Mouse (Mus musculus) stomach, embryonic 15.5 days (tissue): ENCODE data around the gene Cldn7. TPM values are rescaled to one million over a fixed set of nuclear protein-coding genes. Genes with fewer than 3 reads are reported as not detected.
"Not testable (repeated sequence)": the region's sequence is repeated elsewhere in the genome, so short reads cannot be mapped to it uniquely, and the experiment has no call there.

ENCODE experiments used
- ATAC-seq: fragments of 200-750 bp; cut with Nextera tagmentation; 2 replicates; pipeline ENCODE4 v1.8.0; 2017; ENCODE audit warnings: low read depth, moderate number of reproducible peaks, moderate TSS enrichment; ENCODE audit not compliant: insufficient read depth, low FRiP score
- H3K27ac ChIP-seq: fragments of 300-500 bp; sonication (generic); 2 replicates; pipeline ENCODE4 v1.5.1; 2015; ENCODE audit warnings: mild to moderate bottlenecking, inconsistent platforms
- H3K27me3 ChIP-seq: fragments of 300-500 bp; sonication (generic); replicated peaks from 2 replicates; pipeline ENCODE4 v1.6.1; 2015; ENCODE audit warnings: inconsistent platforms
- H3K36me3 ChIP-seq: fragments of 300-500 bp; sonication (generic); 2 replicates; pipeline ENCODE4 v1.6.1; 2015; ENCODE audit warnings: inconsistent platforms
- H3K4me1 ChIP-seq: fragments of 300-500 bp; sonication (generic); 2 replicates; pipeline ENCODE4 v1.6.1; 2015; ENCODE audit warnings: inconsistent platforms
- H3K4me2 ChIP-seq: fragments of 300-500 bp; sonication (generic); 2 replicates; pipeline ENCODE4 v1.6.1; 2015; ENCODE audit warnings: mild to moderate bottlenecking, inconsistent platforms
- H3K4me3 ChIP-seq: fragments of 300-500 bp; sonication (generic); replicated peaks from 2 replicates; pipeline ENCODE4 v1.5.1; 2015; ENCODE audit warnings: inconsistent platforms
- H3K9ac ChIP-seq: fragments of 300-500 bp; sonication (generic); 2 replicates; pipeline ENCODE4 v1.6.1; 2015; ENCODE audit warnings: inconsistent platforms
- H3K9me3 ChIP-seq: fragments of 300-500 bp; sonication (generic); 2 replicates; pipeline ENCODE4 v1.6.1; 2016; ENCODE audit warnings: inconsistent platforms
- WGBS: fragments of 180-500 bp; shearing (Covaris S2); methylation state at CpG from one replicate; pipeline ENCODE4 v1.1.7; 2015; 5-methylcytosine and 5-hydroxymethylcytosine counted together
- polyA plus RNA-seq: library from polyadenylated mRNA; unstranded; fragments of >200 nt; fragmentation: Nextera tagmentation; extraction: Ambion mirVana; gene quantifications from 2 replicates; pipeline ENCODE4 v1.2.1, GENCODE M21; 2015

The Cldn7 gene
- polyA plus RNA-seq, 1 experiment from 2014 or later: 438 TPM

DNA sequence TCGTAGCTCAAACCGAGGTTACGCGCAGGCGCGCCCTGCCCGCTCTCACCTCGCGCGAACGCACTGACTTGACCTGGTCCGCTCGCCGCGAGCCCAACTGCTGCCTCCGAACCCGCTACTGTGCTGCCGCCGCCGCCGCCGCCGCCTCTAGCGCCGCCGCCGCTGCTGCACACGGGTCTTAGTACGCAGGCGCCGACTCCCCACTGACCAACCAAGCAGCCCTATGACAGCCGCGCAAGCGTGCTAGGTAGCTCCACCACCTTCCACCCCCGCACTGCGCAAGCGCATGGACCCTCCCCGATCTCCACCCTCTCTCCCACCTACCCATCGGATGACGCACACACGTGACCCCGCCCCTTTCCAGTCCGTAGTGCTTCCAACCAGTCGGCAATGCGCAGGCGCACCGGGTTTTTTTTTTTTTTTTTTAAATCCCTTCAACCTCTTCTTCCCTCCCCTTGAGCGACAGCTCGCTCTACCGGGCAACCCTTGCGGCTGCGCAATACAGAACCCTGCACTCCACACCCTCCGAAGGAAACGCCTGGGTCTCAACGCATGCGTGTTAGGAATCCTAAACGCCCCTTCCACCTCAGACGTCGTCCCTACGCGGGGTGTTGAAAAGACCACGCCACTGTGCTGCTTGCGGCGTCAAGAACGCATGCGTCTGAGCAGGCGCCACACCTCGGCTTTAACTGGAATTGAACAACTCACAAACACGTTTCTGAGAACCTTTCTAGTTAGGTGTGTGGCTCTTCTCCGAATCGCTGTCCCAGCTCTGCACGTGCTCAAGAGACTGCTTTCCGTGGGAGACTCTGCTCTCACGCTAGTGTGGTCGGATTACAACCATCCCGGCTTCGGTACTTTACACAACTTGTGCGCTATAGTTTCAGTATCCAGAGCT is 43.2 kb upstream of the Cldn7 start, which contains the start of gene Eif5a:
Eif5a (minus strand) TSS at position 845 of the 898 bp plus-strand sequence.
- H3K9me3 ChIP-seq: no peaks in the 10 kb centered on the region
- H3K9ac ChIP-seq: peak within 1 kb of the TSS; percentile 93
- H3K27me3 ChIP-seq: no peaks in the 10 kb centered on the region
- H3K4me1 ChIP-seq: peaks cover 13% of the 10 kb centered on the region; the same call in 1 of the 2 replicates
- peak within 1 kb of the TSS; percentile 99 for H3K27ac ChIP-seq
- WGBS: under 1% methylated on average over 78 of the region's 78 CpGs
- ATAC-seq: peak; percentile 94
- peaks cover 19% of the 10 kb centered on the region for H3K36me3 ChIP-seq
- H3K4me3 ChIP-seq: peak within 1 kb of the TSS; percentile 91
- peak within 1 kb of the TSS; percentile 85 for H3K4me2 ChIP-seq

DNA sequence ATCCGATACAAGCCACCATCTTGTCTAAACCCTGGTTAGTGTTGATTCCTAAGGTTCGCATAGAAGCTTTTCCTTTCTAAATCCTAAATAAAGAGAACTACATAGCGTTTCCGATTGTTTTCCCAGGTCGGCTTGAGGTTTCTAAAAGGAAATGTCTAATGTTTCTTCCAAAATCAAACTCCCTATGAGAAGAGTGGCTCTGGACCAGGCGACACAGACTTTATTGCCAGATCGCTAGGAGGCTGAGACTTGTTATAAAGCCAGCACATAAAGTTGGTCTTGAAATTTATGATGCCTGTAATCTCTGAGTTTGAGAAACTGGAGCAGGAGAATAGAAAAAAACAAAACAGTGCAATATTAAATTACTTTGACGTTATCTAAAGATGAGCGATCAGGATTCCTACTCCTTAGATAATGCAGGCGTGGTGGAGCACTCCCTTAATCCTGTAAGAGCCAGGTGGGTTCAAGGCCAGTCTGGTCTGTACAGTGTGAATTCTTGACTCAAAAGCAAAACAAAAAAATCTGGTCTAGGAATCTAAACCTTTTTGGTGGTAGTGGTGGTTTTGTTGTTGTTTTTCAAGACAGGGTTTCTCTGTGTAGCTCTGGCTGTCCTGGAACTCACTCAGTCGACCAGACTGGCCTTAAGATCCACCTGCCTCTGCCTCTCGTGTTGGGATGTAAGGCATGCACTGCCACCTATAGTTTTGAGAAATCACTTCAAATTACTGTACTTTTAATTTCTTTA is 42.4 kb upstream of the Cldn7 start:
- WGBS: 2% methylated on average over 12 of the region's 12 CpGs
- Histone ChIP-seq H3K4me1 (peaks cover 13% of the 10 kb centered on the region; the same call in 1 of the 2 replicates), H3K4me3 (peak overlapping the region; percentile 91), H3K27me3 (no peaks in the 10 kb centered on the region), H3K27ac (peak overlapping the region; percentile 99), H3K4me2 (peak overlapping the region; percentile 65), H3K9me3 (no peaks in the 10 kb centered on the region), H3K9ac (peak overlapping the region; percentile 56; the same call in 1 of the 2 replicates), H3K36me3 (peaks cover 15% of the 10 kb centered on the region)
- ATAC-seq: no peak

DNA sequence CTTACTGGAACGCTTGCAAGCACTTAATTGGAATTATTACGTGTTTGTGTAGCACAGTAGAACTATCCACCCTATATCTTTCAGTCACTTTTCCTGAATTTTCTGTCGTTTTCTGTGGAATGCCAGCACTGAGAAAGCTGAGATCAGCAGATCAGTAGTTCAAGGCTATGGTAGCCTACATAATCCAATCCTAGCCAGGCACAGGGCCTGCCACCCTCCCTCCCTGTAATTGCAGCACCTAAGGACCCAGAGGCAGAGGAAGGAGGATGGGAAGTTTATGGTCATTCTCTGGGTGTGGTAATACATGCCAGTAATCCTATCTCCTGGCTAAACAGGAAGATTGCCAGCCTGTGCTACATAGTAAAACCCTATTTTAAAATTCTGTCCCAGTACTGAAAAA is 41.8 kb upstream of the Cldn7 start:
- H3K4me1 ChIP-seq: peaks cover 13% of the 10 kb centered on the region; the same call in 1 of the 2 replicates
- peak overlapping the region; percentile 99; the same call in 1 of the 2 replicates for H3K27ac ChIP-seq
- WGBS: 63% methylated on average over 3 of the region's 3 CpGs
- no peak for ATAC-seq
- no peak overlapping the region for H3K9ac ChIP-seq
- H3K27me3 ChIP-seq: no peaks in the 10 kb centered on the region
- H3K4me2 ChIP-seq: peak overlapping the region; percentile 65; the same call in 1 of the 2 replicates
- H3K36me3 ChIP-seq: peaks cover 9% of the 10 kb centered on the region
- H3K9me3 ChIP-seq: no peaks in the 10 kb centered on the region
- H3K4me3 ChIP-seq: no peak overlapping the region

DNA sequence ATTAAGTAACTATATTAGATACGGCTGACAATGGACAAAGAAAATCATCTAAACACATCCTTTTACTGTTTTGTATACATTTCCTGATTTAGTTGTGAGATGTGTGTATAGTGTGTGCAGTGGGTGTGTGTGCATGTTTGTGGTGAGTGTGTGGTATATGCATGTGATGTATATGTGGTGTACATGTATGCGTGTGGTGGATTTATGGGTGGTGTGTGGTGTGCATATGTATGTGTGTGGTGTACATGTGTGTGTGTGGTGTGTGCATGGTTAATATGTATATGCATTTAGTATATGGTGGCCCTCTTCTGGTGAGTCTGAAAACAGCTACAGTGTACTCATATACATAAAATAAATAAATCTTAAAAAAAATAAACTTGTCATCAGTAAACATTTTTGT is 37.1 kb upstream of the Cldn7 start:
- ATAC-seq: no peak
- WGBS: 95% methylated on average over 2 of the region's 2 CpGs
- H3K4me2 ChIP-seq: no peak overlapping the region

DNA sequence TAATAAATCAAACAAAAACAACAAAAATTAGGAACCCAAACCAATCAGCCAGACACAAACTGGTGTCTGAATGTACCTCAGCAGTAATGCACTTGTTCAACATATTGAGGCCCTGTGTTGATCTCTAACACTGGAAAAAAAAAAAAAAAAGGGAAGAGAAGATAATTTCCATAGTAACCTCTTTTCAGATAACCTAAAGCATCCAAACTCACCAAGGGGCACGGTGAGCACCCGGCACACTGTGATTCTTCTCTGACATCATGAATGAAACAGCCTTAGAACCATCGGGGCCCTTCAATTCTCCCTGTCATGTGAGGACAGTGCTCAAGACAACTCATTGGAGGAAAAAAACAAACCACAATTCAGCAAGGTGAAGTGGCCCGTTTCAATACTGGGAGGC is 34.9 kb upstream of the Cldn7 start:
- Histone ChIP-seq H3K36me3 (no peaks in the 10 kb centered on the region), H3K4me2 (no peak overlapping the region), H3K27me3 (no peaks in the 10 kb centered on the region), H3K27ac (no peak overlapping the region), H3K4me1 (peaks cover 9% of the 10 kb centered on the region; the same call in 1 of the 2 replicates), H3K9ac (no peak overlapping the region), H3K9me3 (no peaks in the 10 kb centered on the region), H3K4me3 (no peak overlapping the region)
- WGBS: 44% methylated on average over 4 of the region's 4 CpGs
- no peak for ATAC-seq

More for the DNA sequence above, 37.1 kb upstream of the Cldn7 start:
- no peaks in the 10 kb centered on the region for H3K9me3 ChIP-seq
- H3K4me3 ChIP-seq: no peak overlapping the region
- H3K36me3 ChIP-seq: no peaks in the 10 kb centered on the region
- no peak overlapping the region for H3K9ac ChIP-seq
- no peak overlapping the region for H3K27ac ChIP-seq
- 0 out of 2 replicates have a peak, but pooled peaks cover 3% of the 10 kb centered on the region for H3K4me1 ChIP-seq
- H3K27me3 ChIP-seq: no peaks in the 10 kb centered on the region

DNA sequence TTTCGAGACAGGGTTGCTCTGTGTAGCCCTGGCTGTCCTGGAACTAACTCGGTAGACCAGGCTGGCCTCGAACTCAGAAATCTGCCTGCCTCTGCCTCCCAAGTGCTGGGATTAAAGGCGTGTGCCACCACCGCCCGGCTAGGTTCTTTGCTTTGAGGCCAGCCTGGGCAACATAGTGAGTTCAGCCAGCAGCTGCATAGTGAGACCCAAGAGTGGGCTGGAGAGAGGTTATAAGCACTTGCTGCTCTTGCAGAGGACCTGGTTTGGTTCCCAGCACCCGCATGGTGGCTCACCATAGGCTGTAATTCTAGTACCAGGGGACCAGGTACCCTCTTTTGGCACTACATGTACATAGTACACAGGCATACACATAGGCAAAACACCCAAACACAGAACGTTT is 34.4 kb upstream of the Cldn7 start:
- H3K27ac ChIP-seq, H3K36me3 ChIP-seq, H3K4me2 ChIP-seq, H3K4me3 ChIP-seq, H3K9ac ChIP-seq, H3K27me3 ChIP-seq, H3K9me3 ChIP-seq, ATAC-seq: not testable (repeated sequence)
- peaks cover 12% of the 10 kb centered on the region for H3K4me1 ChIP-seq
- WGBS: 81% methylated on average over 8 of the region's 8 CpGs

DNA sequence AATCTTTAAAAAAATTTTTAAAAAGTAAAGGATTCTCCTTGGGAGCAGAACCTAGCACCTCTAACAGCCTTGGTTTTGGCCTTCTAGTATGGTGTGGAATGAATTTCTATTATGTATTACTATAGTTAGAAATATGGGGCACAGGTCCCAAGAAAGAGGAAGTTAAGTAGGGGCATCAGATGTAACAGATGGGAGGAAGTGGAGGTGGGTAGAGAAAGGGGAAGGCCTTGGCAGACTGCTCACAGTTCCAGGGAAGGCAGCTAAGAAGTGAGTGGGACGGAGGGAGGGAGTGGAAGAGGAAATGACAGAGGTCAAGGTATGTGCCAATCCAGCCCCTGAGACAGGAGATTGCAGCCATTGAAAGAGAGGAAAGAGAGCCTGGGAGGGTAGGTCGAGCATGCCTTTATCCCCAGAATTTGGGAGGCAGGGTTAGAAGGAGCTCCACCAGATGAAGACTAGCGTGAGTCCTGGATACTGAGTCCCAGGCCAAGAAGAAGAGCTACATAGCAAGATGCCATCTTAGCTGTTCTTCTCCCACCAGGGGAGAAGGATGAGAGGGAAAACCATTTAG is 33.5 kb upstream of the Cldn7 start:
- WGBS: 55% methylated on average over 3 of the region's 3 CpGs
- Histone ChIP-seq H3K4me3 (no peak overlapping the region), H3K4me2 (no peak overlapping the region), H3K27me3 (0 out of 2 replicates have a peak, but pooled peaks cover 3% of the 10 kb centered on the region), H3K4me1 (peaks cover 20% of the 10 kb centered on the region), H3K27ac (no peak overlapping the region; the same call in 1 of the 2 replicates), H3K9ac (no peak overlapping the region), H3K36me3 (no peaks in the 10 kb centered on the region), H3K9me3 (no peaks in the 10 kb centered on the region)
- no peak for ATAC-seq

DNA sequence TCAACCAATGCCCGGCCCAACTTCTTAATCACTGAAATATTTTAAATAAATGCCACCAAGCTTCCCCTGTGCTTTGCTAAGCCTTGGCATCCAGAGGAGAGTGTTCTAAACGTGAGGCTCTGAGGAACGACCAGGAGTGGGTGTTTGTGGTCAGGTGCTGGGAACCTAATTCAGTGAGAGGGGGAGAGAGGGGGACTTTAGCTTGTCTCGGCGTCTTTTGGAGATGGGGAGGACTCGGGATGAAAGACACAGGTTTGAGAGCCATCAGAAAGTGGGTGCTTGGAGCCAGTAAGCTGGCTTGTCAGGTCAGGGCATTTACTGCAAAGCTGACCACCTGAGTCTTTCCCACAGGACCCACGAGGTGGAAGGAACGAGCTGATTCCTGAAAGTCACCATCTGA is 32.8 kb upstream of the Cldn7 start:
- no peak overlapping the region for H3K9ac ChIP-seq
- no peak for ATAC-seq
- peaks cover 27% of the 10 kb centered on the region for H3K4me1 ChIP-seq
- no peaks in the 10 kb centered on the region for H3K36me3 ChIP-seq
- H3K27ac ChIP-seq: no peak overlapping the region
- WGBS: 66% methylated on average over 8 of the region's 8 CpGs
- H3K27me3 ChIP-seq: 0 out of 2 replicates have a peak, but pooled peaks cover 3% of the 10 kb centered on the region
- H3K4me2 ChIP-seq: no peak overlapping the region
- H3K4me3 ChIP-seq: no peak overlapping the region
- H3K9me3 ChIP-seq: no peaks in the 10 kb centered on the region

DNA sequence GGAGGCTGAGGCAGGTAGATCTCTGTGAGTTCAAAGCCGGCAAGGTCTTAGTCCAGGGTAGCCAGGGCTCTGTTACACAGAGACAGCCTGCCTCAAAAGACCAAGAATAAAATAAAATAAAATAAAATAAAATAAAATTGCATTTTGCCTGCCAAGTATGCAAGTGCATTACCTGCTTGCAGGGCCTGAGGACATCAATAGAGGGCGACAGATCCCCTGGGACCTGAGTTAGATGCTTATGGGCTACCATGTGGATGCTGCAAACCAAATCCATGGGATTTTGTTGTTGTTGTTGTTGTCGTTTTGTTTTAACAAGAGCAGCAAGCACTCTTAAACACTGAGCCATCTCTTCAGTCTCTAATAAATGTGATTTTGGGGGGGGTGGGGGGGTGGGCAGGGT is 32.3 kb upstream of the Cldn7 start:
- 0 out of 2 replicates have a peak, but pooled peaks cover 3% of the 10 kb centered on the region for H3K27me3 ChIP-seq
- H3K27ac ChIP-seq: no peak overlapping the region
- no peak for ATAC-seq
- no peak overlapping the region for H3K4me2 ChIP-seq
- no peak overlapping the region for H3K4me3 ChIP-seq
- 30% methylated on average over 3 of the region's 3 CpGs for WGBS
- no peaks in the 10 kb centered on the region for H3K36me3 ChIP-seq
- no peaks in the 10 kb centered on the region for H3K9me3 ChIP-seq
- H3K9ac ChIP-seq: no peak overlapping the region
- peaks cover 32% of the 10 kb centered on the region for H3K4me1 ChIP-seq

DNA sequence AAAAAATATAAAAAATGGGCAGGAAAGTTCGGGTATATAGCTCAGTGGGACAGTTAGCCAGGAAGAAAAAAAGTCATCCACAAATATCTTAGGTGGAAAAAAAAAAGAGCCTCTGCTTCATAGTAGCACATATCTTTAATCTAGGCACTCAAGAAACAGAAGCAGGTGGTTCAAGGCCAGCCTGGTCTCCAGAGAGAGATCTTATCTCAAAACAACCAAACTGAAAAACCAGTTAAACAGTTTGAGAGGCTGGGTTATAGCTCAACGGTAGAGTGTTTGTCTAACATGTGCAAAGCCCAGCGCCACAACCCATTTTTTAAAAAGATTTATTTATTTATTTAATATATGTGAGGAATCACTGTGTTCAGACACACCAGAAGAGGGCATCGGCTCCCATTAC is 31.5 kb upstream of the Cldn7 start:
- H3K36me3 ChIP-seq: no peaks in the 10 kb centered on the region
- H3K27ac ChIP-seq: no peak overlapping the region
- H3K27me3 ChIP-seq: 0 out of 2 replicates have a peak, but pooled peaks cover 3% of the 10 kb centered on the region
- H3K4me3 ChIP-seq: no peak overlapping the region
- WGBS: 59% methylated on average over 4 of the region's 4 CpGs
- no peak overlapping the region for H3K4me2 ChIP-seq
- H3K4me1 ChIP-seq: peaks cover 39% of the 10 kb centered on the region
- no peak for ATAC-seq
- no peaks in the 10 kb centered on the region for H3K9me3 ChIP-seq
- H3K9ac ChIP-seq: no peak overlapping the region

DNA sequence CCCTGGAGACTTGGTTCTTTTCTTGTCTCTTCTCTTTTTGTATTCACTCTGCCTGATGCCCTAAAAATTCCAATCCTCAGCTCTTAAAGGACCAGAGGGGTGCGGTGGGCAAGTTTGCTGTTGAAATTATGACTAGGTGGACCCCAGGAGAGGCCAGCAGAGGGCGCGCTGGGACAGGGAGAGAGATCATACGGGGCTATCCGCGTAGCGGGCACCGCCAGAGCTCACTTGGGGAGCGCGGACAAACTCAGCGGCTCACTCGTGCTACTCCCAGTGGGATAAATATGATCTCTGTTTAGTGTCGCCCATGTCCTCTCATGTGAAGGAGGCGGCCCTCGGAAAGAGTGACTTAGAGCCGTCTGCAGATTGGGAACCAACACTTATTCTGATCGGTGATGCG is 30.4 kb upstream of the Cldn7 start:
- Histone ChIP-seq H3K27me3 (peaks cover 9% of the 10 kb centered on the region; the same call in 1 of the 2 replicates), H3K4me1 (peaks cover 39% of the 10 kb centered on the region), H3K9ac (no peak overlapping the region), H3K27ac (no peak overlapping the region), H3K4me3 (0 out of 2 replicates have a peak overlapping the region, but pooled peaks have one; percentile 22), H3K9me3 (no peaks in the 10 kb centered on the region), H3K4me2 (peak overlapping the region; percentile 98), H3K36me3 (no peaks in the 10 kb centered on the region)
- WGBS: under 1% methylated on average over 18 of the region's 18 CpGs
- peak; percentile 58; the same call in 1 of the 2 replicates for ATAC-seq
